Mouse (Mus musculus) lung, postnatal 0 days (tissue): Measurements from ENCODE around the gene Pxmp2. TPM values are rescaled to one million over a fixed set of nuclear protein-coding genes. Genes with fewer than 3 reads are reported as not detected.
A peak's percentile ranks its signal among the peaks of the same experiment; 100 is the strongest.

Experiments
- ATAC-seq: fragments of 200-750 bp; cut with Nextera tagmentation; 2 replicates; pipeline ENCODE4 v1.8.0; 2017; ENCODE audit warnings: moderate library complexity
- DNase-seq: peaks from one replicate; pipeline ENCODE4 v3.0.0-alpha.2; 2016; ENCODE audit warnings: low spot score
- H3K27ac ChIP-seq: fragments of 300-500 bp; sonication (generic); 2 replicates; pipeline ENCODE4 v1.5.1; 2014; ENCODE audit warnings: antibody characterized with exemption, mild to moderate bottlenecking, low read length, mixed read lengths
- H3K27me3 ChIP-seq: fragments of 300-500 bp; sonication (generic); replicated peaks from 2 replicates; pipeline ENCODE4 v1.6.1; 2014; ENCODE audit warnings: low read length, mixed read lengths; ENCODE audit not compliant: insufficient read depth
- H3K36me3 ChIP-seq: fragments of 300-500 bp; sonication (generic); 2 replicates; pipeline ENCODE4 v1.6.1; 2014; ENCODE audit warnings: low read length, mixed read lengths; ENCODE audit not compliant: insufficient read depth
- H3K4me1 ChIP-seq: fragments of 300-500 bp; sonication (generic); 2 replicates; pipeline ENCODE4 v1.6.1; 2014; ENCODE audit warnings: antibody characterized with exemption, low read depth, low read length, mixed read lengths; ENCODE audit not compliant: insufficient read depth
- H3K4me2 ChIP-seq: fragments of 300-500 bp; sonication (generic); replicated peaks from 2 replicates; pipeline ENCODE4 v1.6.1; 2014; ENCODE audit warnings: low read depth, mild to moderate bottlenecking, low read length, moderate library complexity, mixed read lengths
- H3K4me3 ChIP-seq: fragments of 300-500 bp; sonication (generic); 2 replicates; pipeline ENCODE4 v1.5.1; 2014; ENCODE audit warnings: low read depth, low read length
- H3K9ac ChIP-seq: fragments of 300-500 bp; sonication (generic); replicated peaks from 2 replicates; pipeline ENCODE4 v1.6.1; 2014; ENCODE audit warnings: low read depth, mild to moderate bottlenecking
- H3K9me3 ChIP-seq: fragments of 300-500 bp; sonication (generic); 2 replicates; pipeline ENCODE4 v1.6.1; 2016; ENCODE audit warnings: low read length, mixed read lengths
- CTCF ChIP-seq: IDR thresholded peaks from 2 replicates; pipeline ENCODE4 v1.5.1; 2016; ENCODE audit warnings: antibody characterized with exemption, mild to moderate bottlenecking
- EP300 ChIP-seq: IDR thresholded peaks from 2 replicates; pipeline ENCODE4 v1.6.1; 2016; ENCODE audit warnings: antibody characterized with exemption, mild to moderate bottlenecking, control low read depth
- WGBS: fragments of 180-500 bp; shearing (Covaris S2); extraction: QIAGEN DNeasy Blood & Tissue Kit; methylation state at CpG from one replicate; pipeline ENCODE4 v1.1.7; 2014; 5-methylcytosine and 5-hydroxymethylcytosine counted together
- polyA plus RNA-seq: library from polyadenylated mRNA; unstranded; fragments of >200 nt; fragmentation: Nextera tagmentation; extraction: Ambion mirVana; gene quantifications from 2 replicates; pipeline ENCODE4 v1.2.1, GENCODE M21; 2015

The Pxmp2 gene
- polyA plus RNA-seq, 1 experiment from 2014 or later: 12.8 TPM

- DNase-seq: no peak
- Histone ChIP-seq H3K4me1 (no peaks in the 10 kb centered on the region), H3K4me3 (no peak overlapping the region), H3K27me3 (no peaks in the 10 kb centered on the region), H3K9ac (no peak overlapping the region), H3K9me3 (no peaks in the 10 kb centered on the region), H3K4me2 (no peak overlapping the region), H3K36me3 (no peaks in the 10 kb centered on the region), H3K27ac (no peak overlapping the region)
- WGBS: 80% methylated on average over 2 of the region's 2 CpGs
- ATAC-seq: no peak
- TF ChIP-seq CTCF: no peak
- no peak for TF ChIP-seq EP300
Measured at GRCm38 (mm10) chr5:110276391-110276790, 9.6 kb downstream of the Pxmp2 start.

- Histone ChIP-seq H3K27me3 (no peaks in the 10 kb centered on the region), H3K4me1 (no peaks in the 10 kb centered on the region), H3K27ac (0 out of 2 replicates have a peak overlapping the region, but pooled peaks have one; percentile 15), H3K36me3 (no peaks in the 10 kb centered on the region), H3K9me3 (no peaks in the 10 kb centered on the region), H3K9ac (no peak overlapping the region), H3K4me2 (no peak overlapping the region), H3K4me3 (no peak overlapping the region)
- DNase-seq (peak; percentile 73), ATAC-seq (peak; percentile 78)
- WGBS: 43% methylated on average over 2 of the region's 2 CpGs
- no peak for TF ChIP-seq CTCF
- TF ChIP-seq EP300: no peak
Measured at GRCm38 (mm10) chr5:110274846-110275245, 11.1 kb downstream of the Pxmp2 start.

- ATAC-seq (no peak), DNase-seq (no peak)
- Histone ChIP-seq H3K4me1 (0 out of 2 replicates have a peak, but pooled peaks cover under 1% of the 10 kb centered on the region), H3K9me3 (no peaks in the 10 kb centered on the region), H3K27me3 (no peaks in the 10 kb centered on the region), H3K27ac (no peak overlapping the region), H3K4me2 (no peak overlapping the region), H3K9ac (no peak overlapping the region), H3K36me3 (no peaks in the 10 kb centered on the region), H3K4me3 (no peak overlapping the region)
- WGBS: 73% methylated on average over 4 of the region's 4 CpGs
- TF ChIP-seq CTCF (no peak), EP300 (no peak)
Measured at GRCm38 (mm10) chr5:110274147-110274546, 11.8 kb downstream of the Pxmp2 start.

- Histone ChIP-seq H3K4me1 (peaks cover 8% of the 10 kb centered on the region; the same call in 1 of the 2 replicates), H3K27me3 (no peaks in the 10 kb centered on the region), H3K9ac (no peak overlapping the region), H3K27ac (no peak overlapping the region), H3K4me2 (no peak overlapping the region), H3K4me3 (no peak overlapping the region), H3K36me3 (peaks cover 7% of the 10 kb centered on the region), H3K9me3 (no peaks in the 10 kb centered on the region)
- TF ChIP-seq CTCF (no peak), EP300 (no peak)
- ATAC-seq: no peak
- 90% methylated on average over 6 of the region's 6 CpGs for WGBS
- DNase-seq: no peak
Measured at GRCm38 (mm10) chr5:110270242-110270641, 15.7 kb downstream of the Pxmp2 start.

GRCm38 (mm10) chr5:110269141-110270101, 16.6 kb downstream of the Pxmp2 start, which contains the start of gene Pgam5:
Pgam5 (minus strand) TSS chr5:110269913.
- under 1% methylated on average over 66 of the region's 66 CpGs for WGBS
- Histone ChIP-seq H3K27me3 (no peaks in the 10 kb centered on the region), H3K9ac (peak within 1 kb of the TSS; percentile 93), H3K36me3 (peaks cover 16% of the 10 kb centered on the region), H3K4me2 (peak within 1 kb of the TSS; percentile 85), H3K4me3 (peak within 1 kb of the TSS; percentile 91), H3K27ac (peak within 1 kb of the TSS; percentile 51), H3K4me1 (peaks cover 8% of the 10 kb centered on the region; the same call in 1 of the 2 replicates), H3K9me3 (no peaks in the 10 kb centered on the region)
- TF ChIP-seq CTCF (peak; percentile 84), EP300 (no peak)
- DNase-seq (peak; percentile 89), ATAC-seq (peak; percentile 94)

GRCm38 (mm10) chr5:110266941-110267340, 19.0 kb downstream of the Pxmp2 start:
- WGBS: 75% methylated on average over 4 of the region's 4 CpGs
- Histone ChIP-seq H3K4me2 (no peak overlapping the region), H3K27me3 (no peaks in the 10 kb centered on the region), H3K36me3 (peaks cover 16% of the 10 kb centered on the region), H3K9me3 (no peaks in the 10 kb centered on the region), H3K27ac (no peak overlapping the region), H3K4me3 (no peak overlapping the region), H3K9ac (no peak overlapping the region), H3K4me1 (peaks cover 8% of the 10 kb centered on the region; the same call in 1 of the 2 replicates)
- no peak for ATAC-seq
- no peak for TF ChIP-seq CTCF
- no peak for TF ChIP-seq EP300
- no peak for DNase-seq
